Mouse (Mus musculus): ENCODE results near the gene Tppp3.

Gene Tppp3

GRCm38 (mm10) chr8:105467396-105467985, 3.8 kb downstream of the Tppp3 start:
- no peak for DNase-seq (ENCODE audit: low read depth, low spot score)

DNA sequence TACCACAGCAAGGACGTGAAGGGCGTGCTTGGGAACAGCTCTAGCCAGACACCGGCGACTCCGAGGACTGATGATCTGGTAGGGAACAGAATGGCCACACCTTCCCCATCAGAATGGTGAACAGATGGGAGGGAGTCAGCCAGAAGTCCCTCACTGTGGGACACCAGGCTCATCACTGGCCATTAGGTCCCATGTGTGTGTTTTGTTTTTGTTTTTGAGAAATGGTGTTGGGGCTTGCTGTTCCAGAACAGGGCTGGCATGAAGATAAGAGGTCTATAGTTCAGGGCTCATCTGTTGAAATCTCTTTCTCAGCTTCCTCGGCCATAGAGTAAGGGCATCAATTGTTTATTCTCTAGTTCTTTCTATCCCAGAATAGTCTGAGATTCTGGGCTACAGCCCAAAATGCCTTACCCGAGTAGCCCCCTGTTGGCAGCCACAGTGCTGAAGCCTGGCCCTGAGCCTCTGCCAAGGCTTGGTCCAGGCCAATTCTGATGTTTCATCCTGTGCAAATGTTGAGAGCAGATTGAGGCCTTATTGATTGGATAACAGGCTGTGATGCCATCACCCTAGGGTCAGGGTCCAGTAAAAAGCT, 4.5 kb downstream of the Tppp3 start:
- DNase-seq (ENCODE audit: low read depth, low spot score), result peak; percentile 70

- DNase-seq (ENCODE audit: low read depth, low spot score), result no peak
Observed at GRCm38 (mm10) chr8:105466246-105466645, 5.1 kb downstream of the Tppp3 start.

DNA sequence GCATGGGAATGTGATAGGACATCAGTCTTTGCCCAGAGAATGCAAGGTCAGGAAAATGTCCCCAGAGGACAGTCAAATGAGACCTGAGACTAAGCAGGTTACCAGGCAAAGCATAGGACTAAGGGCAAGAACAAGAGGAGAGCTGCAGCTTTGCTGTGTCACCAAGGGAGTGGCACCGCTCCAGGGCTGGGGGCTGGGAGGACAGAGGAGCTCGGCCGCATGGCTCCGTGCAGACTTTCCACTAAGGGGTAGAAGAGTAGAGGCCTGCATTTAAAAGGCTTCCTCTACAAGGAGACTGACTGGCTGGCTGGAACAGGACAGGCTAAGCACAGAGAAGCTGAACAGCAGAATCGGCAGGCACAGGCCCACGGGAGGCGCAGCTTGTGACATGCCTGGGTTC, 6.7 kb downstream of the Tppp3 start:
- DNase-seq (ENCODE audit: low read depth, low spot score), result no peak

- DNase-seq (ENCODE audit: low read depth, low spot score), result no peak
Observed at GRCm38 (mm10) chr8:105461085-105461803, 10.1 kb downstream of the Tppp3 start.

DNA sequence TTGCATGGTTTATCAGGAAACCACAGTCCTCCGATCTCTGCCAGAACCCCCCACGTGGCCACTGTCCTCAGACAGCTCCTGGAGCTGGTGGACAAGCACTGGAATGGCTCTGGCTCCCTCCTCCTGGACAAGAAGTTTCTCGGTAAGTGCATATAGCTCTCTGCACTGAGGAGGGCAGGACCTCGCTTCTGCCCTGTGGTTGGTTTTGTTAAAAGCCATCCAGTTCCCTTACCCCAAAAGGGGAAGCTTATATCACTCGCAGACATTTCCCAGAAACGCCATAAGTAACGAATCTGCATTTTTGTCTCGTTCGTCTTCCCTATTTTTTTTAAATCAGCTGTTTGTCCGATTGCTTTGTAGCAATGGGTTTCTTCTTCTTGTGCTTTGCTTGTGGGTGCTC, 16.1 kb downstream of the Tppp3 start:
- no peak for DNase-seq (ENCODE audit: low read depth, low spot score)

GRCm38 (mm10) chr8:105454088-105454487, 17.2 kb downstream of the Tppp3 start:
- DNase-seq (ENCODE audit: low read depth, low spot score), result no peak

GRCm38 (mm10) chr8:105453296-105453695, 18.0 kb downstream of the Tppp3 start:
- no peak for DNase-seq (ENCODE audit: low read depth, low spot score)

DNA sequence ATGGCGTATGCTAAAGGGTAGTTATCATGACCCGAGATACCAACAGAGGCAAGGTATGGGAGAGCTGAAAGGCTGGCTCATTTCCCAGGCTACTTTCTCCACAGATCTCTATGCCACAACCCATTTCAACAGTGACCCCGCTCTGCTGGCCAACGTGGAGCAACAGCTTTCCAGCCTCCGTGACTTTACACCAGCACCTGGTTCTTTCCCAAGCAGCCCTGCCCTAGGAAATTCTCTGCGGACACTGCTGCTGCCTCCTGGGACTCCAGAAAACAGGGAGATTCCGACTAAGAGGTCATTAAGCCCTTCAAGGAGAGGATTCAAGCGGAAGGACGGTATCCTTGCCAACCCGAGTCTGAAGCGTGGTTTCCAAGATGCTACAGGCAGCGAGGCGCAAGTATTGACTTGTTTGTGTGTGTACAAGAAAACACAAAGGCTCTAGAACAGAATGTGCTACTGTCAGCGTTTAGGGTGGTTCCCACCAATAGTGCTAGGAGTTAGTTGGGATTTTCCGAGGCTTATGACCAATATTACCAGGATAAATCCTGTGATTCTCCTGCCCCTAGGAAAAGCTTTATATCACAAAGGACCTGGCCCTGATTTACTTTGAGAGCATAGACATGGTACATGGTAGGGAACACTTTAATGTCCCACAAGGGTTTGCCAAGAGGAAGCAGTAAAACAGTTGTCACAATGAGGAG, 19.3 kb downstream of the Tppp3 start:
- DNase-seq (ENCODE audit: low read depth, low spot score), result no peak

DNA sequence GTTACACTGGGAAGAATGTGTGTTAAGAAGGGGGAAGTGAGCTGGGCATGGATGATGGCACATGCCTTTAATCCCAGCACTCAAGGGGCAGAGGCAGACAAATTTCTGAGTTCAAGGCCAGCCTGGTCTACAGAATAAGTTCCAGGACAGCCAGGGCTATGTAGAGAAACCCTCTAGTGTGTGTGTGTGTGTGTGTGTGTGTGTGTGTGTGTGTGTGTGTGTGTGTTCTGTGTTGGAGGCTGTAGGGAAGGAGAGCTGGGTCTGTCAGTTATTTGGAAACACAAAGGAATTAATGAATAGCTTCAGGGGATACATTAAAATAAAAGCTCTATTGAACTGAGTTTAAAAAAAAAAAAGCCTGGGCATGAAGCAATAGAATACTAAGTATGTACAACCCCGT, 20.3 kb downstream of the Tppp3 start:
- DNase-seq (ENCODE audit: low read depth, low spot score), result no peak

DNA sequence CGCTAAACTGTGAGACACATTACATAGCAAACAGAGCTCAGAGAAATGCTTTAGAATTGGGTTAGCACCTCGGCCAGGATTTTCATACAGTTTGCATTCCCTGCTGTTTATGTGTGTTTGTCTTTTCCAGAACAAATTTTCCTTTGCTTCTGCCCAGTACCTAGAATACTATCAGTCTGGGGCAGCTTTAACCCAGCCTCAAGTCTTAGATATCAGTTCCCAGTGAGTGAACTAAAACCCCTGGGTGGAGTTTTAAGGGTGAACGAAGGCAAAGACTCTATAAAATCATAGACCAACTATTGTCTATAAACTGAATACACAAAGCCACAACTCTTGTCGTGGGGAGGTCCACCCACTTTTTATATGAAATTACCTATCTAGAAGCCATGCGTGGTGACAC, 22.7 kb downstream of the Tppp3 start:
- no peak for DNase-seq (ENCODE audit: low read depth, low spot score)

GRCm38 (mm10) chr8:105448188-105448587, 23.1 kb downstream of the Tppp3 start:
- DNase-seq (ENCODE audit: low read depth, low spot score), result no peak

GRCm38 (mm10) chr8:105446127-105446552, 25.2 kb downstream of the Tppp3 start:
- DNase-seq (ENCODE audit: low read depth, low spot score), result no peak

DNA sequence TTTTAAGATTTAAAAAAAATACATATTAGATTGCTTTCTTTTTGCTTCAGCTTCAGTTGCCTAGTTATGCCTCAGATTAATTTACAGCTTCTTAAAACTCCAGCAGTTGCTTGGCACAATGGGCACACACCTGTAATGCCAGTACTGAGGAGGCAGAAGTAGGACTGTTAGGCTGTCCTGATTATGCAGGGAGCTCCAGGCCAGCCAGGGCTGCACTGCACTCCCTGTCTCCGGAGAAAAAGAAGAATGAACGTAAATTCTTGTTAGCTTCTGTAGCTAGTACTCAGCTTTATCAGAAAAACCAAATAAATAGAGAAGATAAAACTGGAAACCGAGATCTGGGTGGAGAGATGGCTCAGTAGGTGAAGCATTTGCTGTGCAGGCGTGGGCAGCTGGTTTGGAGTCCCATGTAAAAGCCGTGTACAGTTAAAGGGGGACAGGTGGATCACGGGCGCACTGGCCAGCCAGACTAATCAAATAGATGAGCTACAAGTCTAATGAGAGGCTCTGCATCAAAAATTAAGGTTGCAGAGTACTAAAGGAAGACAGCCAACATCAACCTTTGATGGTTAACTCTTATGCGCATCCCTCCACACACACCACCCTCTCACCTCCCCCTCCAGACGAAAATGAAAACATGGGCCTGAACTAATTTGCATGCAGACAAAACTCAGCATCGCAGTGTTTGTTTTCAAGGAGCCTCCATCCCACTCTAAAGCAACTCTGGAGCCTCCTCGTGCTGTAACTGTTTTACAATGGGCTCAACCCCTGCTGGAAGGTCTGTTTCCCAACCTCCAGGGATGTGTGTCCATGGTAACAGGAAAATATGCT, 25.8 kb downstream of the Tppp3 start:
- DNase-seq (ENCODE audit: low read depth, low spot score), result peak; percentile 65

DNA sequence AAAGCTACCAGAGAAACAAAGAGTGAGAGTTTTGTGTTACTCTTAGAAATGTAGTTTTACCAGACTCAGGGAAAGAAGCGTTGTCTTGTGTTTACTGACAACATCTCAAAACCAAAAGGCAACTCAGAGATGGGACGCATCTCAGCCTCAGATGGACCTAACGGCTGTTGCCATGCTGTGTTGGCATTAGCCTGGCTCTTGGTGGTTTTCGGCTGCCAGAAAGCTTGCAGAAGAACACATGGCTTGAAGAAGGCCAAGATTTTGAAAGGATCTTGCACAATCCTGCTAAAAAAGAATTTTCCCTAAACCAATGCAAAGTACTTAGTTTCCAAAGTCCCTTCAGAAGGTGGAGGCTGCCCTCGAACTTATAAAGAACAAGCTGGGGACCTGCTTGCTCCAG, 28.7 kb downstream of the Tppp3 start:
- DNase-seq (ENCODE audit: low read depth, low spot score), result no peak

DNA sequence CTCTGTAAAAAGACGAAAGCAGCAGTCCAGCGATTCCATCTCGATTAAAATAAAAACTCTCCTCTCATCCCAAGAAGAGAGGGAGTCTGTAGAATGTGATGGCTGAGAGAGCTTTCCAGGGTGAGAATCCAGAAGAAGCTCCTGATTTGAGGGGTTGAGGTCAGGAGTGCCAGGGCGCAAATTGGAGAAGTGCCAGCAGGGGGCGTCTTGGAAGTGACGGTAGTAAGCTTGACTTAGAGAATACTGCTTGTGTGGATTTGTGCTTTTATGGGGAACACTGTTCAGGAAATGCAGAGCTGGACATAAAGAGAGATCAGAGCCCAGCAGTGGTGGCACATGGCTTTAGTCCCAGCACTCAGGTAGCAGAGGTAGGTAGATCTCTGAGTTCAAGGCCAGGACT, 29.9 kb downstream of the Tppp3 start:
- DNase-seq (ENCODE audit: low read depth, low spot score), result no peak

DNA sequence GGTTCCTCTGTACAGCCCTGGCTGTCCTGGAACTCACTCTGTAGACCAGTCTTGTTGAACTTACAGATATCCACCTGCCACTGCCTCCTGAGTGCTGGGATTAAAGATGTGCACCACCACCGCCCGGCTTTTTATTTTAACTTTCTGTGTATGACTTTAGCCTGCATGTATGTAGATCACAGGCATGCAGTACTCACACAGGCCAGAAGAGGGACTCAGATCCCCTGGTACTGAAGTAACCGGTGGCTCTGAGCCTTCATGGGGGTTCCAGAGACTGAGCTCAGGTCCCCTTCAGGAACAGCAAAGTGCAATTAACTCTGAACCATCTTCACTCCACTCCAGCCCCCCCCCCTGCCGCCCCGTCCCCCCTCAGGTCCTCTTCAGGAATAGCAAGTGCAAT, 32.5 kb downstream of the Tppp3 start:
- no peak for DNase-seq (ENCODE audit: low read depth, low spot score)

DNA sequence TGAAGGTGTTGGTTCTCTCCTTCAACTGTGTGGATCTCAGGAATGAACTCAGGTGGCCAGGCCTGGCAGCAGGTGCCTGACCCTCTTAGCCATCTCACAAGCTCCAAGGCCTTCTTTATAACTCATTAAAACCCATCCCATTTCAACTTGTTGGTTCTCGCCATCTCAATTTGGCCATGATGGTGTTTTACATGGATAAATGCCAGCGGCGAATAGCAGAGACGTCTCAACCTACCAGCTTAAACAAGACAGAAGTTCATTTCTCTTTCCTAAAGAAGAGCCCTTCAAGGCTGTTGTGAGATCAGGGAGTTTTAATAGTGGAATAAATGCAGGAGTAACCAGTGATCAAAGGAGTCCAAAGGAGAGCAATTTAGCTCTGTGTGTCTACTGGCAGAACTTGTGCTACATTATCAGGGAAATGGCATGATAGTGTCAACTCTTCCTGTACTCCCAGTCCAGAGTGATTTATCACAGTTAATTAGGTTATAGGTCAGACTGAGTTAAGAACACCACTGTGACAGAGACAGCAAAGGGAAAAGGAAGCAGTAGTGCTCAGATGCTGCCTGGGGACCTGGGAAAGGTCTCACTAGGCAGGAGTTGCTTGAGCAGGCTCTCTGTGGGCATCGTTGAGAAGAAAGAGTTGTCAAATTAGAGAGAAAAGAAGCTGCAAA, 34.1 kb downstream of the Tppp3 start:
- no peak for DNase-seq (ENCODE audit: low read depth, low spot score)

DNA sequence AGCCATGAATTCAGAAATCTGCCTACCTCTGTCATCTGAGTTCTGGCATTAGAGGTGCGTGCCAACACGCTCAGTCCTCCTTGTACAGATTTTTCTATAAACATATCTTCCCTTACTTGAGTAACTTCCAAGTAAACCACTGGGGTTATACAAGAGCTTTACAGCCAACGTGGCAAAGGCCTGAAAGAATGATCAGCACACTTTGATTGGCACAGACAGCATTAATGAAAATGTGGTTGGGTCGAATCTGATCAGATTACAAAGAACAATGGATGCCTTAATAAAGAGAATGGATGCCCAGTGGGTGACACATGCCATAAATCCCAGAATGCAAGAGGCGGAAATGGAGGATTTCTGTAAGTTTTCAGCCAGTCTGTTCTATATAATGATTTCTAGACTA, 35.1 kb downstream of the Tppp3 start:
- no peak for DNase-seq (ENCODE audit: low read depth, low spot score)

GRCm38 (mm10) chr8:105434136-105434535, 37.2 kb downstream of the Tppp3 start:
- DNase-seq (ENCODE audit: low read depth, low spot score), result no peak

- DNase-seq (ENCODE audit: low read depth, low spot score), result no peak
Observed at GRCm38 (mm10) chr8:105433511-105433910, 37.8 kb downstream of the Tppp3 start.
